Mouse (Mus musculus) midbrain, embryonic 10.5 days (tissue): ENCODE measurements around the gene Cd36. TPM values are rescaled to one million over a fixed set of nuclear protein-coding genes. Genes with fewer than 3 reads are reported as not detected.
"Not testable (repeated sequence)": the region's sequence is repeated elsewhere in the genome, so short reads cannot be mapped to it uniquely, and the experiment has no call there.

Experiments used
- DNase-seq: peaks from one replicate; pipeline ENCODE4 v3.0.0-alpha.2; 2017; ENCODE audit warnings: low spot score
- H3K27ac ChIP-seq: fragments of 300-500 bp; sonication (generic); replicated peaks from 2 replicates; pipeline ENCODE4 v1.5.1; 2016; ENCODE audit warnings: mild to moderate bottlenecking
- H3K27me3 ChIP-seq: fragments of 300-500 bp; sonication (generic); 2 replicates; pipeline ENCODE4 v1.6.1; 2016; ENCODE audit warnings: low read depth, mild to moderate bottlenecking; ENCODE audit not compliant: poor library complexity, severe bottlenecking
- H3K36me3 ChIP-seq: fragments of 300-500 bp; sonication (generic); 2 replicates; pipeline ENCODE4 v1.6.1; 2016; ENCODE audit warnings: mild to moderate bottlenecking, moderate library complexity
- H3K4me1 ChIP-seq: fragments of 300-500 bp; sonication (generic); 2 replicates; pipeline ENCODE4 v1.6.1; 2016
- H3K4me3 ChIP-seq: fragments of 300-500 bp; sonication (generic); 2 replicates; pipeline ENCODE4 v1.5.1; 2016; ENCODE audit warnings: mild to moderate bottlenecking, moderate library complexity
- H3K9me3 ChIP-seq: fragments of 300-500 bp; sonication (generic); replicated peaks from 2 replicates; pipeline ENCODE4 v1.6.1; 2016; ENCODE audit warnings: mild to moderate bottlenecking
- WGBS: fragments of 180-500 bp; shearing (Covaris S2); methylation state at CpG from one replicate; pipeline ENCODE4 v1.1.7; 2016; 5-methylcytosine and 5-hydroxymethylcytosine counted together
- polyA plus RNA-seq: library from polyadenylated mRNA; unstranded; fragments of >200 nt; fragmentation: Nextera tagmentation; extraction: Ambion mirVana; gene quantifications from 2 replicates; pipeline ENCODE4 v1.2.1, GENCODE M21; 2016

Gene Cd36
- 1.1 and 1.5 TPM in 2 replicates for polyA plus RNA-seq

GRCm38 (mm10) chr5:17888598-17888997, at the start of gene Cd36:
Gene Cd36 (minus strand): TSS chr5:17888801.
- no peaks in the 10 kb centered on the region for H3K36me3 ChIP-seq
- DNase-seq: no peak
- H3K4me3 ChIP-seq: no peak within 1 kb of the TSS
- WGBS: 81% methylated on average over 5 of the region's 5 CpGs
- H3K4me1 ChIP-seq: no peaks in the 10 kb centered on the region
- H3K27ac ChIP-seq: no peak within 1 kb of the TSS
- H3K9me3 ChIP-seq: no peaks in the 10 kb centered on the region
- H3K27me3 ChIP-seq: no peaks in the 10 kb centered on the region

- WGBS: 78% methylated on average over 1 of the region's 1 CpGs
- Histone ChIP-seq H3K4me1 (no peaks in the 10 kb centered on the region), H3K27me3 (no peaks in the 10 kb centered on the region), H3K36me3 (no peaks in the 10 kb centered on the region), H3K9me3 (no peaks in the 10 kb centered on the region), H3K4me3 (no peak overlapping the region), H3K27ac (no peak overlapping the region)
- no peak for DNase-seq
These were observed 45.9 kb upstream of the Cd36 start for GRCm38 (mm10) chr5:17934501-17934900.

GRCm38 (mm10) chr5:17931588-17931987, 43.0 kb upstream of the Cd36 start:
- WGBS: 99% methylated on average over 2 of the region's 2 CpGs
- not testable (repeated sequence) for H3K27me3 ChIP-seq, H3K9me3 ChIP-seq, H3K36me3 ChIP-seq, H3K4me3 ChIP-seq, H3K27ac ChIP-seq, H3K4me1 ChIP-seq, DNase-seq

- no peaks in the 10 kb centered on the region for H3K27me3 ChIP-seq
- DNase-seq: no peak
- no peak overlapping the region for H3K4me3 ChIP-seq
- H3K36me3 ChIP-seq: no peaks in the 10 kb centered on the region
- WGBS: 71% methylated on average over 7 of the region's 7 CpGs
- no peak overlapping the region for H3K27ac ChIP-seq
- H3K9me3 ChIP-seq: no peaks in the 10 kb centered on the region
- no peaks in the 10 kb centered on the region for H3K4me1 ChIP-seq
These were observed 40.5 kb upstream of the Cd36 start for GRCm38 (mm10) chr5:17929006-17929567.

- Histone ChIP-seq H3K9me3 (no peaks in the 10 kb centered on the region), H3K27me3 (no peaks in the 10 kb centered on the region), H3K27ac (no peak overlapping the region), H3K4me1 (no peaks in the 10 kb centered on the region), H3K4me3 (no peak overlapping the region), H3K36me3 (no peaks in the 10 kb centered on the region)
- 42% methylated on average over 4 of the region's 4 CpGs for WGBS
- no peak for DNase-seq
These were observed 39.9 kb upstream of the Cd36 start for GRCm38 (mm10) chr5:17928471-17928870.

- no peaks in the 10 kb centered on the region for H3K9me3 ChIP-seq
- DNase-seq: no peak
- 59% methylated on average over 2 of the region's 2 CpGs for WGBS
- no peaks in the 10 kb centered on the region for H3K27me3 ChIP-seq
- no peak overlapping the region for H3K4me3 ChIP-seq
- H3K27ac ChIP-seq: no peak overlapping the region
- no peaks in the 10 kb centered on the region for H3K4me1 ChIP-seq
- no peaks in the 10 kb centered on the region for H3K36me3 ChIP-seq
These were observed 35.5 kb upstream of the Cd36 start for GRCm38 (mm10) chr5:17924085-17924518.

GRCm38 (mm10) chr5:17923648-17924047, 35.0 kb upstream of the Cd36 start:
- Histone ChIP-seq H3K36me3 (no peaks in the 10 kb centered on the region), H3K4me3 (no peak overlapping the region), H3K4me1 (no peaks in the 10 kb centered on the region), H3K27ac (no peak overlapping the region), H3K9me3 (no peaks in the 10 kb centered on the region), H3K27me3 (no peaks in the 10 kb centered on the region)
- no peak for DNase-seq
- WGBS: 85% methylated on average over 3 of the region's 3 CpGs

GRCm38 (mm10) chr5:17918966-17919365, 30.4 kb upstream of the Cd36 start:
- Histone ChIP-seq H3K36me3 (no peaks in the 10 kb centered on the region), H3K9me3 (no peaks in the 10 kb centered on the region), H3K4me1 (no peaks in the 10 kb centered on the region), H3K27ac (no peak overlapping the region), H3K4me3 (no peak overlapping the region), H3K27me3 (no peaks in the 10 kb centered on the region)
- 86% methylated on average over 5 of the region's 5 CpGs for WGBS
- DNase-seq: no peak

GRCm38 (mm10) chr5:17904766-17905165, 16.2 kb upstream of the Cd36 start:
- no peak overlapping the region for H3K27ac ChIP-seq
- H3K9me3 ChIP-seq: no peaks in the 10 kb centered on the region
- WGBS: 79% methylated on average over 7 of the region's 7 CpGs
- no peak overlapping the region for H3K4me3 ChIP-seq
- no peak for DNase-seq
- H3K4me1 ChIP-seq: peaks cover 4% of the 10 kb centered on the region
- no peaks in the 10 kb centered on the region for H3K36me3 ChIP-seq
- H3K27me3 ChIP-seq: no peaks in the 10 kb centered on the region

- Histone ChIP-seq H3K4me3 (no peak overlapping the region), H3K27ac (no peak overlapping the region), H3K27me3 (no peaks in the 10 kb centered on the region), H3K4me1 (peaks cover 4% of the 10 kb centered on the region), H3K9me3 (no peaks in the 10 kb centered on the region), H3K36me3 (no peaks in the 10 kb centered on the region)
- DNase-seq: no peak
- WGBS: 78% methylated on average over 3 of the region's 3 CpGs
These were observed 10.3 kb upstream of the Cd36 start for GRCm38 (mm10) chr5:17898948-17899347.

GRCm38 (mm10) chr5:17897641-17898040, 9.0 kb upstream of the Cd36 start:
- WGBS: 98% methylated on average over 5 of the region's 5 CpGs
- H3K4me1 ChIP-seq: not testable (repeated sequence)

GRCm38 (mm10) chr5:17893577-17894172, 5.1 kb upstream of the Cd36 start:
- 62% methylated on average over 2 of the region's 2 CpGs for WGBS
- H3K27ac ChIP-seq: no peak overlapping the region

More at GRCm38 (mm10) chr5:17897641-17898040, 9.0 kb upstream of the Cd36 start:
- H3K27me3 ChIP-seq, H3K4me3 ChIP-seq, H3K27ac ChIP-seq, H3K9me3 ChIP-seq, H3K36me3 ChIP-seq, DNase-seq: not testable (repeated sequence)

GRCm38 (mm10) chr5:17889291-17889690, 690 bp upstream of the Cd36 start:
- Histone ChIP-seq H3K27ac (no peak overlapping the region), H3K27me3 (no peaks in the 10 kb centered on the region), H3K4me1 (no peaks in the 10 kb centered on the region), H3K9me3 (no peaks in the 10 kb centered on the region), H3K36me3 (no peaks in the 10 kb centered on the region), H3K4me3 (no peak overlapping the region)
- DNase-seq: no peak
- 88% methylated on average over 1 of the region's 1 CpGs for WGBS

More at GRCm38 (mm10) chr5:17893577-17894172, 5.1 kb upstream of the Cd36 start:
- no peaks in the 10 kb centered on the region for H3K4me1 ChIP-seq
- H3K27me3 ChIP-seq: no peaks in the 10 kb centered on the region
- no peaks in the 10 kb centered on the region for H3K9me3 ChIP-seq
- no peaks in the 10 kb centered on the region for H3K36me3 ChIP-seq
- DNase-seq: no peak
- no peak overlapping the region for H3K4me3 ChIP-seq
